Comparison of ENCODE assay signal across 10 mouse cellular contexts in the genomic region with DNA sequence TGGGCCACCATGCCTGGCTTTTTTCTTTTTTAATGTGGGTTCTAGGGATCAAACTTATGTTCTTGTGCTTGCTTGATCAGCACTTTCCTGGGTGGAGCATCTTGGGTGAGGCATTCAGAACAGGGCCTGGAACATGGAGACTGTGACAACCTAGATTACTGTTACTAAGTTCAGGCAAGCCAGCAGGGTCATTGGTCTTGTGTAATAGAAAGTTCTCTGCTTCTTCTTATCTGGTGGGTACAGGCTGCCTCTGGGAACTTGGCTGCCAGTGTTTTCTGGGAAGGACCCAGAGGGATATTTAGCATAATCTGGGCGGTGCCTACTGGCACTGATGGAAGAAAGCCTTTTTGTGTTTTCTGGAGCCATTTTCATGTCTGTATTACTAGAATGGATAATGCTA.
"Had no signal": no experiment of that assay in that cellular context is flagged by ENCODE, and none has a peak within 500 bp of the region (broad histone marks: within the 10 kb centered on the region; RNA-seq: fewer than 3 reads in every experiment).

No protein-coding gene starts in this region.

- DNase-seq: kidney, adult 11 months; kidney, adult 9 months; kidney, postnatal 14 days; lung, postnatal 14 days; retina, postnatal 1 day; right cerebral cortex, postnatal 4 days; spleen, adult 18-20 months; thymus, adult 18-20 months; thymus, postnatal 25 days had no signal

- ATAC-seq: midbrain, embryonic 16.5 days had no signal
